Comparison of ENCODE assay signal across 25 mouse cellular contexts in the genomic region with DNA sequence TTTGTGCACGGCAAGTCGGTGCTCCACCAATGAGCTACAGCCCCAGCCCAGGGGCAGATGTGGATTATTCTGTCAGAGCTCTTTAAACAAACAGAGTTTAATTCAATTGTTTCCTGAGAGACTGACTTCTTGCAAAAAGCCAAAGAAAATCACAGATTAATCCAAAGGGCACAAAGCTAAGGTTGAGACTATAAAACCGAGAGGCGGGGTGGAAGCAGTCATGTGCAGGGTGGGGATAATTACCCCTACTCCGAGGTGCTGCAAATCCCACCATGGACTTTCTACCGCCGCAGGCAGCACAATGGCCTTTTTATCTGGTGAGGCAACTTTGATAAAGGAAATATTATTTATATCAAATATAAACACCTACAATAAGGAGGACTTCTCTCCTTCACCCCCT. TPM values are rescaled to one million over a fixed set of nuclear protein-coding genes. Genes with fewer than 3 reads are reported as not detected.
"Had no signal": no experiment of that assay in that cellular context is flagged by ENCODE, and none has a peak within 500 bp of the region (broad histone marks: within the 10 kb centered on the region; RNA-seq: fewer than 3 reads in every experiment).

No protein-coding gene starts in this region.

- H3K4me2 ChIP-seq: heart, embryonic 12.5 days; hindbrain, embryonic 12.5 days; hindbrain, embryonic 14.5 days; kidney, embryonic 15.5 days; liver, embryonic 11.5 days; liver, embryonic 13.5 days; liver, embryonic 15.5 days had no signal

- H3K4me3 ChIP-seq: gastrocnemius, adult 2 months; heart, adult 2 months; heart, embryonic 12.5 days; hindbrain, embryonic 10.5 days; hindbrain, embryonic 12.5 days; kidney, embryonic 15.5 days; left cerebral cortex, adult 2 months; liver, embryonic 13.5 days; liver, embryonic 15.5 days had no signal

- H3K9me3 ChIP-seq: heart, embryonic 12.5 days; hindbrain, embryonic 10.5 days; hindbrain, embryonic 12.5 days; kidney, embryonic 15.5 days; liver, embryonic 13.5 days; liver, embryonic 15.5 days had no signal

- H3K4me1 ChIP-seq: heart, embryonic 12.5 days; hindbrain, embryonic 10.5 days; hindbrain, embryonic 12.5 days; kidney, embryonic 15.5 days; liver, embryonic 13.5 days; liver, embryonic 15.5 days had no signal

- H3K27me3 ChIP-seq: heart, embryonic 12.5 days; hindbrain, embryonic 12.5 days; liver, embryonic 13.5 days; liver, embryonic 15.5 days had no signal

- H3K36me3 ChIP-seq: heart, embryonic 12.5 days; hindbrain, embryonic 10.5 days; hindbrain, embryonic 12.5 days; kidney, embryonic 15.5 days; liver, embryonic 13.5 days; liver, embryonic 15.5 days had no signal

- DNase-seq: gastrocnemius, adult 2 months; gastrocnemius, postnatal 10 days; gastrocnemius, postnatal 25 days; heart, adult 2 months; heart, postnatal 10 days; heart, postnatal 4 days; kidney, adult 11 months; kidney, adult 2 months; kidney, adult 9 months; kidney, postnatal 14 days; kidney, postnatal 36 days; layer of hippocampus, adult 9-11 months; liver; liver, embryonic 13.5 days had no signal

- H3K9ac ChIP-seq: heart, embryonic 12.5 days; hindbrain, embryonic 12.5 days; hindbrain, embryonic 14.5 days; kidney, embryonic 15.5 days; liver, embryonic 13.5 days; liver, embryonic 15.5 days had no signal

- ATAC-seq: hindbrain, embryonic 16.5 days; inflammation-experienced regulatory T-cells, adult 6 months had no signal

- H3K27ac ChIP-seq: gastrocnemius, adult 2 months; heart, adult 2 months; hindbrain, embryonic 10.5 days; hindbrain, embryonic 12.5 days; hindbrain, embryonic 14.5 days; kidney, embryonic 15.5 days; kidney, postnatal 0 days; left cerebral cortex, adult 2 months; liver, embryonic 13.5 days; liver, embryonic 15.5 days had no signal

RNA-seq across cellular contexts. Expression of a gene that starts 8.3 kb away (rescaled TPM):
- polyA plus RNA-seq: inflammation-experienced regulatory T-cells, adult 6 months had no signal
